Mouse (Mus musculus): Measurements from ENCODE around the gene Capg.

Gene Capg

DNA sequence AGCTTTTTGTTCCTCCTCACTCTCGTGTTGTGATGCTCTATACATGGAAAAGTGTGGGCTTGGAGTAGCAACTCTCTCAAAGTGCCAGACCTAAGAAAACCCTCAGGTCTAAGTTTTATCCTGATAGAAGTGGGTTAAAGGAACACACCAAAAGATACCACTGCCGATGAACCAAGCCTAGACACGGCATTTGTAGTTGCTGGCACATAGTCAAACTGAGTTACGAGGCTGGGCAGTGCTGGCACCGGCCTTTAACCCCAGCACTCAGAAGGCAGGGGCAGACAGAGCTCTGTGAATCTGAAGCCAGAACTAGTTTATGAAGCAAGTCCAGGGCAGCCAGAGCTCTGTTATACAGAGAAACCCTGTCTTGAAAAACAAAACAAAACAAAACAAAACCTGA is 63.5 kb downstream of the Capg start:
- in situ Hi-C loops (cut with MseI, MboI) = no loop called here

DNA sequence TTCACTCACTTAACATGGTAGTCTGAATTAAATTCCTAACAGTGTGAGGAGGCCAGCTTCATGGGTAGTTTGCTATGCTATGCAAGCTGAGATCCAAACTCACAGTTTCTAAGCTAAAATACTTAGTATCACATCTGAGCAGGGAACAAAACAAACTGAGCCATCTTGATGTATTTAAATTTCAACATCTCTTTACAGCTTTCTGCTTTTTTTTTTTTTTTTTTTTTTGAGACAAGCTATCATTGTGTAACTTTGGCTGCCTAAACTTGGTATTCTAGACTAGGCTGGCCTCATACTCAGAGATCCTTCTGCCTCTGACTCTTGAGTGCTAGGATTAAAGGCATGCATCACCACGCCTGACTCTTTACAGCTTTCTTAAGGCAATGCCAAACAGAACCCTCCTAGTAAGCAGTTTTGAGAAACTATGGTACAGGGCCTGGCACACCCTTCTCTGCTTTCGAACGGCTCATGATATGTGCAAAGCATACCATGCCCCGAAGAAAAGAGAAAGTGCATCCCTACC is 64.5 kb downstream of the Capg start:
- in situ Hi-C loops (cut with MseI, MboI) = no loop called here

DNA sequence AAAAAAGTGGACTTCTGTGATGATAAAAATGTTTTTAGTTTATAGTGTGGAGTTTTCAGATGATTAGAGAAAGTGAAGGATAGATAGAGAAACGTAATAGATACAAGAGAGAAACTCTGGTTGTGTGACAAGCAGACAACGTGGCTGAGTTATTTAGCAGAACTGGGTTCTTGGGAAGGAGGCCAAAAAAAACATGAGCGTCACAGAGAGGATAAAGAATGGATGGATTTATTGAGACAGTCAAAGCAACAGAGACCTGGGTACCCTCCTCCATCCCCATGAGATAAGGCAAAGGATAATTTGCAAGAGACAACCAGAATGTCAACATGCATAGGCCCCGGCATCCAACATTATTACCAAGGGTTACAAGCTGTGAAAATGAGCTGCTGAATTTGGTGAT is 66.1 kb downstream of the Capg start:
- in situ Hi-C loops (cut with MseI, MboI) = no loop called here

Measured in mouse trophoblast stem cell (cell line).